Mouse (Mus musculus) layer of hippocampus, postnatal 10 days (tissue): ENCODE results near the gene Homez. TPM values are rescaled to one million over a fixed set of nuclear protein-coding genes. Genes with fewer than 3 reads are reported as not detected.

Experiments used
- DNase-seq, 2 experiments: peaks; one replicate each; pipeline ENCODE4 v3.0.0; 2021; ENCODE audit warnings: low spot score in 2 of 2
- total RNA-seq, 2 experiments: library from RNA; stranded (reverse); gene quantifications; 2 replicates each; pipeline ENCODE4 v1.2.3; 2021

Homez gene
- total RNA-seq, 2 experiments from 2014 or later = 16.6 to 16.8 TPM

GRCm38 (mm10) chr14:54874165-54874564, 3.4 kb upstream of the Homez start:
- DNase-seq = no peak

GRCm38 (mm10) chr14:54868026-54868425, 2.7 kb downstream of the Homez start:
- DNase-seq = no peak

DNA sequence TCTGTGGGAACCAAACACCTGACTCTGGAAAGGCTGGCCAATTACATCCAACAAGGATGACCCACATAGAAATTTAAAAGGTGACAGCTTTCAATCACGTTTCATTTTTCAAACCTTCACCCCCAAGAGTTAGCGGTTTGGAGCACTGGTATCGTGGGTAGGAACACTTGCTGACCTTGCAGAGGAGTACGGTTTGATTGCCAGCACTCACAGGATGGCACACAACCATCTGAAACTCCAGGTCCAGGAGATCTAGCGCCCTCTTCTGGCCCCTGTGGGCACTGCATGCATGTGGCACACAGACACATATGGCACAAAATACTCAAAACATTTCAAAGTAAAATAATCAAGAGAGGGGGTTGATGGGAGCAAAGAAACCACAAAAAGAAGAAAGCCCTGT, 3.8 kb downstream of the Homez start:
- DNase-seq = no peak

DNA sequence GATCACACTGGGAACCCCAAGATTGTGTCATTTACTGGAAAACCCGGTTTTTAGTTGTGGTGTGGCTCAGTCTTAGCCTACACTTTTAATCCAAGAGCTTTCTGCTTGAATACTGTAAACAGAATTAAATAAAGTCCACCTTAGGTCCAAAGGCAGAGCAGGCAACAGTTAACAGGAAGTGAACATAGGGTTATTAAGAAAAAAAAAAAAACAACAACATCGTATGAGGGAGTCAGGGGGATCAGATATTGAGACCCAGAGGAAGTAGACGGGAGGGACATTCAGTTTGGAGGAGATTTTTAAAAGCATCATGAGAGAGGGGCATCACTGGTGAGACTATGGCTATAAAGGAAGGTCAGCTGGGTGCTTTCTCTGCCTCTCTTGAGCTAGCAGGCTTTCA, 4.5 kb downstream of the Homez start:
- no peak for DNase-seq

DNA sequence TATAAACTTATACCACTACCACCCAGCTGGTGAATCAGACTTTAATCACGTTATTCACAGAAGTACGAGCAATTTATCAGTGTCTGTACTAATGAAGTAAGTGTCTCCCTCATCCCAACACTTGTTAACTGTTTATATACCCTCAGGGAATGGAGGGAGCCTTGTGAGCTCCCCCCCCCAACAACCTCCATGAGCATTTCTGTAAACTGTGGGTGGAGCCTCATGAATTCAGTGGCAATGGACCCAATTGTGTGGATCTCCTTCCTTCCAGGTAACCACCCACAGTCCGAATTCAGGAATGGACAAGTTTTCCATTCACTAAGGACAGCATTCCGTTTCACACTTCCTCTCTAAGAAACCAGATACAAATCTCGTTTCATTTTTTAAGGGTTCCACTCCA, 5.1 kb downstream of the Homez start:
- DNase-seq = no peak

GRCm38 (mm10) chr14:54864313-54865036, 6.3 kb downstream of the Homez start:
- DNase-seq = no peak

GRCm38 (mm10) chr14:54863501-54864312, 7.1 kb downstream of the Homez start:
- DNase-seq = peak; percentile 88 to 93

GRCm38 (mm10) chr14:54860511-54860910, 10.2 kb downstream of the Homez start:
- peak; percentile 62 to 70 for DNase-seq

DNA sequence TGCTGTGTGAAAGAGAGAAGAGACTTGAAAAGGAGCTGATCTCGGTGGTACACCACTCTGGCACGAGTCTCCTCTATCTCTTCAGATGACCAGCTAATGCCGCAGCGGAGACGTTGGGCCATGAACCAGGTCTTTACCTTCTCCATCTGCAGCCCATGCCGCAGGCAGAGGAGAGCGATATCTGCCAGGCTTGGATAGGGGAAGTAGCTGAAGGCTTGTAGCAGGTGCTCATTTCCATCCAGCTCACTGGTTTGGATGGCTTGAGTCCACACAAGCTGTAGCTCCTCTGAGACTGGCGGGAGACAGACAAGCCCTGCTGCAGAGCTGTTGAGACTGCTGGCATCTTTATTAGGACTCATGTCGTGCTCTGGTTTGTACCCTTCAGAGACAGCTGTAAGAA, 12.9 kb downstream of the Homez start:
- DNase-seq = peak in 1 of 2 experiments; percentile 28

DNA sequence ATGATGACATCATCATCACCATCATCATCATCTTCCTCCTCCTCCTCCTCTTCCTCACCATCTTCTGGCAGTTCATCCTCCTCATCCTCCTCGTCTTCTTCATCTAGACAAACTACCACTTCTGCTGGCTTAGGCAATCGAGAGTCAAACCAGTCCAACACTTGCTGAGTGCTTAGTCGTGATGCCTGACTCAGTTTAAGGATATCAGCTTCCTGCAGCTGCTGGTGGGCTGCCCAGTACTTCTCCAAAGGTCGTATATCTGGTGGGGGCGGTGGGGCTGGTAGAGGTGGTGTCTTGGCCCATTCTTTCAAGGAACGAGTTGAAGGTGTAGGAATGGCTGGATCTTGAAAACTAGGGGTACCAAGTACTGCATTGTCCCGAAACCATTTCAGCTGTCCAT, 14.1 kb downstream of the Homez start:
- no peak for DNase-seq

DNA sequence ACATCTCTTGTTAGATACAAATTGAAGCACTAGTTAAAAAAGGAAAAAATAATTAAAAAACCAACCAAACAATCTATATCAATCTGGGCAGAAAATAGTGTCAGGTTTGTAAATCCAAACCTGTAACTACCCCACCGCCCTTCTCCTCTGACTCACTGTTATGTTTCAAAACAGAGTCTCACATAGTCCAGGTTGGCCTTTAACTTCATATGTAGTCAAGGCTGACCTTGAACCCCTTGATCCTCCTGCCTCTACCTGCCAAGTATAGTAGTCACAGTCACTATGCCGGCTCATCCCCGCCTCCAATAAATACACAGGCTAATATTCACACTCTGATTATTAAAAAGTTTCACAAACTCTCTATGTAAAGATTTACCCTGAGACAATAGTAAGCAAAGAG, 15.0 kb downstream of the Homez start:
- no peak for DNase-seq

DNA sequence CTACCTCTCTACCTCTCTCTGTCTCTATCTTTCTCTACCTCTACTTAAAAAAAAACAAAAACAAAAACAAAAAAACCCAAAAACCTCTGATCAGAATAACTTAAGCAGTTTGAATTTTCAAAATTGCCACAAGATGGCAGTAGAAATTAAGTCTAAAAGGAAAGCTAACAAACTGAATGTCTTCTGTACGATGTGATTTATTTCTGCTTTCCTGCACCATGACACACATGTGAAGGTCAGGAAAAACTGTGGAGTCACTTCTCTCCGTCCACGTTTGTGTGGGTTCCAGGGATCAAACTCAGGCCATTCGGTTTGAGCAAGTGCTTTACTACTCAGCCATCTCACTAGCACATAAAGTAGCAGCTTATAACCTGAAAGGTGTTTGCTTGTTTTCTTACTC, 27.3 kb downstream of the Homez start:
- DNase-seq = no peak

DNA sequence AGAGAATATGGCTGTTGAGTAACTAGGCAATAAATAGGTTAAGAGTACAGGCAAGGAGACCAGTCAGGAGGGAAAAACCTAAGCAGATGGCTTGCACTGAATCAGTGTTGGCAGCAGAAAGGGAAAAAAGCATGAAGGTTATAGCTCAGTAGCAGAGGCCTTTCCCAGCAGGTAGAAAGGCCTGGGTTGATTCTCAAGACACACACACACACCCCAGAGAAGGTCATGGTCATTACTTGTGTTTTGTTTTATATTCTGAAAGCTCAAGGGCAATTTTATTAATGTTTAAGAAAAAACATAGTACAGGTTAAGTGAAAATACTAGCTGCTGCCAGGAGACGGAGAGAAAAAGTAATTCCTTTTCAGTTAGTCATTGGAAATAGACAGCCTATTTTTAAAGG, 47.0 kb downstream of the Homez start:
- no peak for DNase-seq

DNA sequence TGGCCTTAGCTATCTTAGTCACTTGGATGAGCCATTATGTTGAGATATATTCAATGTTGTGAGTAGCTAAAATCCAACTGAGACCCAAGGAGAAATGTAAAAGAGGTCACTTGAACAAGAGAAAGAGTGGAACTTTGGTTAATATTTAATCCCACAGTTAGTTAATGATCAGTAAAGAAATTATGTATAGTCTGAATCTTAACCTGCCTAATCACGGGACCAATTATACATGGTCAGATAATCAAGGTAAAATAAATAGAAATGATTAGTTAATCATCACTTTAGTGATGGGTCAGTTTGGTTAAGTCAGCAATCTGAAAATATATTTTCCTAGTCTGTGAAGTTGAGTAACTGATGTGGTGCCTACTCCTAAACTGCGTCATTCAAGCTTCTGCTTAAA, 48.5 kb downstream of the Homez start:
- no peak for DNase-seq

DNA sequence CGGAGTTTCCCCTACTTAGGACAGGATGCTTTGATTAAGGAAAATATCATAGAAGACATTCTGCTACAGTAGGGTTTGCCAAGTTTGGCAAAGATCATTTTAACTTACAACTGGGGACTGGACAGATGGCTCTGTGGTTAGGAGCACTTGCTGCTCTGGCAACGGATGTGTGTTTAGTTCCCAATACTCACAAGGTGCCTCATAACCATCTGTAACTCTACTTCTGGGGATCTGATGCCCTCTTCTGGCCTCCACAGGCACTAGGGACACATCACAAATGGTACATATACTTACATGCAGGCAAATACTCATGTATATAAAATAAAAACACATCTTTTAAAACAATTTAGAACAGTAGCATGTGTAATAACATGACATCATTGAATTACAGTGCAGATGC, 53.0 kb downstream of the Homez start:
- peak; percentile 43 to 60 for DNase-seq

DNA sequence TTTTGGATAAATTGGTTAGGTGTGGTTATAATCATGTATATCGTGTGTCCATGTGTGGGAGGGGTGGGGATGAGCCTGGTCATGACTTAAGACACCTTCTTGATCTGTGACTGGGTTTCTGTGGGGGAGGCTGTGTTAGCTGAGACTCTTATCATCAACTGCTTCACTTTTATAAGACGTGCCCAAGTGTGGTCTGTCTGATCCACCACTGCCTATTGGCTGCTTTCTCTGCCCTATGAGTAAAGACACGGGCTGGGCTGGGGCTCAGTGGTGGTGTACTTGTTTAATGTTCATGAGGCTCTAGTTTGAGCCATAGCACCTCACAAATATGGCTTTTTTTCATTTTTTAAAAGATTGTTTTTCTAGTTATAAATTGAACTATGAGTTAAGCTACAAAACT, 55.0 kb downstream of the Homez start:
- DNase-seq = no peak

GRCm38 (mm10) chr14:54813991-54814390, 56.8 kb downstream of the Homez start, which contains the start of gene Rnf212b:
Rnf212b (plus strand) TSS chr14:54814141.
- no peak for DNase-seq

DNA sequence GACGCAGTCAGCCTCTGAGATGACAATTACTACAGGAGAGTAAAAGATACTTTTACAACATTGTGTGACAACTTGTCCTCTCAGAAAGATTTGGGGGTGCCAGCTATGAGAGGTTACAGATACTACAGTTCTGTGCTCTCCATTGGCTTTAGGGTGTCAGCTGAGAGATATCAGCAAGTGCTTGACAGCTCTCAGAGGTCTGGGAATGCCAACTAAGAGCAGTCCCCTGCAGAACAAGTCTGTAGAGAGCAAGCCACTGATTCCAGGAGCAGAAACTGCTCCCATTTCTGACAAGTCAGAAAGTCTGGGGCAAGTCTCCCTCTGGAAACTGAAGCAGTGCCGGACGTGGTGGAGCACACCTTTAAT, 61.1 kb downstream of the Homez start:
- DNase-seq = no peak

DNA sequence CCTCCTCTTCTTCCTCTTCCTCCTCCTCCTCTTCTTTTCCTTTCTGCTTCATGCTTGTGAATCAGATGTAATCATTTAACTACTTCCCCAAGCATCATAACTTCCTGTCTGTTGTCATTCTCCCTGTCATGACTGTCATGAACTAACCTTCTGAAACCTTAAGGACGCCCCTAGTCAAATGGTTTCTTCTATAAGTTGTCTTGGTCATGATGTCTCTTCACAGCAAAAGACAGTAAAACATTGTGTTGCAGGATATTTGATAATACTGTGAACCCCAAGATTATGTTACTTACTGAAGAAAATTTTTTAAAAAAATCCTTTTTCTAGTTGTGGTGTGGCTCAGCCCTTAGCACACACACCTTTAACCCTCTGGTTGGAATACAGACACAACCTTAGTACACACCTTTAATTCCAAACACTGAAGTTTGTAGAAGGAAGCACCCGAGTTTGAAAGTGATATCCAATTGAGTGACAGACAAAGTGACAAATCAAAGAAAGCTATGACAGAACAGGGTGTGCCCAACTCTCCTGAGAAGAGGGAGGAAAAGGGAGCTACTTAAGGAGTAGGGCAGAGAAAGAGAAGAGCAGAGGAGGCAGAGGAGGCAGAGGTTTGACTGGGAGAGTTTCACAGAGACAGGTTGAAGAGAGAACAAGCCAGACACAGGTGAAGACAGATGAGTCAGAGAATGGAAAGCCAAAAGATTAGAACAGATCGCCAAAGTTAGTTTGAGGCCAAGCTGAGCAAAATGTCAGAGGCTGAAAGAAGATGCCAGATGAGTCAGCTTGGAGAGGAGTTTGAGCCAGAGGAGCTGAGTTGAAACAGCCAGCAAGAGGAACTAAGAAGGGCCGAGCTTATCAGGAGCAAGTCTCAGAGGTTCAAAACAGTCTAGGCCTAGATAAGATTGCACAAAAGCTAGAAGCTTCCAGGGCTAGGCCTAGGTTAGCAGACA, 61.8 kb downstream of the Homez start:
- DNase-seq = no peak

- DNase-seq = no peak
Measured at GRCm38 (mm10) chr14:54806124-54806523, 64.6 kb downstream of the Homez start.
